Mouse (Mus musculus): ENCODE results near the gene Zfp709.
"Not testable (repeated sequence)": the region's sequence is repeated elsewhere in the genome, so short reads cannot be mapped to it uniquely, and the experiment has no call there.

DNA sequence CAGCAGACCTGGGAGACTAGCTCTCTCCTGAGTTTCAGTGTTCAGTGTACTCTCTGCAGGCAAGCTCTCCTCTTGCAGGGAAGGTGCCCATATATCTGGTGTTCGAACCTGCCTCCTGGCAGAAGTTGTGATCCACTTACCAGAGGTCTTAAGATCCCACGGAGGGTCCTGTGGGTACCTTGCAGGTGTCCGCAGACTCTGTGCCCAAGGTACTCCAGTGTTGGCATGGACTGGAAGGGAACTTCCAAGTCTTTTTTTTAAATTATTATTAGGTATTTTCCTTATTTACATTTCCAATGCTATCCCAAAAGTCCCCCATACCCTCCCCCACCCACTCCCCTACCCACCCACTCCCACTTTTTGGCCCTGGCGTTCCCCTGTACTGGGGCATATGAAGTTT, 43.6 kb upstream of the Zfp709 start:
- not testable (repeated sequence) for TF ChIP-seq CTCF, EP300 (IDR thresholded peaks at IDR 0.05; ENCODE audit: low read depth)

Measured in heart, postnatal 0 days (tissue).